Mouse (Mus musculus): ENCODE results near the gene Chrna10. TPM values are rescaled to one million over a fixed set of nuclear protein-coding genes. Genes with fewer than 3 reads are reported as not detected.

Gene Chrna10
- not detected in 2 replicates for polyA plus RNA-seq (2016; fragmentation: Nextera tagmentation; extraction: Ambion mirVana)

GRCm38 (mm10) chr7:102116579-102117331 is at the start of gene Chrna10:
Gene Chrna10, minus strand, starts transcription at chr7:102116828.
- Histone ChIP-seq H3K9me3 (replicated peaks) (no peaks in the 10 kb centered on the region), H3K4me1 (no peaks in the 10 kb centered on the region; the same call in 1 of the 2 replicates), H3K4me3 (no peak within 1 kb of the TSS), H3K27ac (replicated peaks) (no peak within 1 kb of the TSS), H3K36me3 (peaks cover 40% of the 10 kb centered on the region), H3K27me3 (ENCODE audit: low read depth, poor library complexity, severe bottlenecking) (no peaks in the 10 kb centered on the region)
- DNase-seq (ENCODE audit: low spot score): no peak
- WGBS: 44% methylated on average over 7 of the region's 7 CpGs

DNA sequence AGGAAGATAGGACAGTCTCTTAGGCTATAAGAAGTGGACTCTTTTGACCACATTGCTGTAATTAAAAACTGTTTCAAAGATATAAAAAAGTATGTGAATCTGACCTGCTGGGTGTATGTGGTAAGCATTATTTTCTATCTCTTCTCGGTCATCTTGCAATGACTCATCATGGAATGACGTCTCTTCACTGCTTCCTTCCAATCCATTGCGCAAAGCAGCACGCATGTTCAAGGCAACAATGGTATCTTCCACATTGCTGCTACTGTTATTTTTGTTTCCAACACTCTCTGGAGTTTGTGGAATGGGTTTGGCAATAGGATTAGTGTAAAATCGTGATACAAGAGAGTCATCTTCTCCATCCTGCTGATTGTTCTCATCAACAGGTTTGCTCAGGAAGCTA is 37.1 kb upstream of the Chrna10 start:
- no peak for DNase-seq (ENCODE audit: low spot score)
- no peak overlapping the region for H3K27ac ChIP-seq (replicated peaks)
- H3K4me1 ChIP-seq: no peaks in the 10 kb centered on the region
- WGBS: 97% methylated on average over 5 of the region's 5 CpGs
- peaks cover 98% of the 10 kb centered on the region for H3K36me3 ChIP-seq
- no peaks in the 10 kb centered on the region for H3K27me3 ChIP-seq (ENCODE audit: low read depth, poor library complexity, severe bottlenecking)
- H3K9me3 ChIP-seq (replicated peaks): no peaks in the 10 kb centered on the region
- no peak overlapping the region for H3K4me3 ChIP-seq

GRCm38 (mm10) chr7:102137898-102138297 is 21.3 kb upstream of the Chrna10 start:
- 97% methylated on average over 5 of the region's 5 CpGs for WGBS
- no peaks in the 10 kb centered on the region for H3K27me3 ChIP-seq (ENCODE audit: low read depth, poor library complexity, severe bottlenecking)
- no peak overlapping the region for H3K27ac ChIP-seq (replicated peaks)
- no peak for DNase-seq (ENCODE audit: low spot score)
- H3K9me3 ChIP-seq (replicated peaks): no peaks in the 10 kb centered on the region
- no peaks in the 10 kb centered on the region for H3K4me1 ChIP-seq
- H3K36me3 ChIP-seq: peaks cover 98% of the 10 kb centered on the region
- no peak overlapping the region for H3K4me3 ChIP-seq

DNA sequence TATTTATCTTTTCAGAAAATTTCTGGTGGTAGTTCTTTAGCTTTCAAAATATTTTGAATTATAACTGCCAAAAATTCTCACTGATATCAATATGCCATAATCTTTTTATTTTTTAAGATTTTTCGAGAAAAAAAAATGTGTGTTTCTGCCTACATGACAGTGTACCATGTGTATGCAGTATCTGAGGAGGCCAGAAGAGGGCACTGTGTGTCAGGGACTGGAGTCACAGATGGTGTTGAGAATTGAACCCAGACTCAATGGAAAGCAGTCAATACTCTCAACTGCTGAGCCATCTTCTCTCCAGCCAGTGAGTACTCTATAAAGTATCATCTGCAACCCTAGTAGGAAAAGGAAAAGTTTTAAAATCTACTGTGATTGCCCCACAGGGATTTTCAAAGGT is 20.8 kb upstream of the Chrna10 start:
- Histone ChIP-seq H3K36me3 (peaks cover 100% of the 10 kb centered on the region), H3K9me3 (replicated peaks) (no peaks in the 10 kb centered on the region), H3K4me3 (no peak overlapping the region), H3K4me1 (no peaks in the 10 kb centered on the region), H3K27me3 (ENCODE audit: low read depth, poor library complexity, severe bottlenecking) (no peaks in the 10 kb centered on the region), H3K27ac (replicated peaks) (no peak overlapping the region)
- DNase-seq (ENCODE audit: low spot score): peak; percentile 40
- 85% methylated on average over 1 of the region's 1 CpGs for WGBS

GRCm38 (mm10) chr7:102132395-102132794 is 15.8 kb upstream of the Chrna10 start:
- DNase-seq (ENCODE audit: low spot score): no peak
- 97% methylated on average over 4 of the region's 4 CpGs for WGBS

DNA sequence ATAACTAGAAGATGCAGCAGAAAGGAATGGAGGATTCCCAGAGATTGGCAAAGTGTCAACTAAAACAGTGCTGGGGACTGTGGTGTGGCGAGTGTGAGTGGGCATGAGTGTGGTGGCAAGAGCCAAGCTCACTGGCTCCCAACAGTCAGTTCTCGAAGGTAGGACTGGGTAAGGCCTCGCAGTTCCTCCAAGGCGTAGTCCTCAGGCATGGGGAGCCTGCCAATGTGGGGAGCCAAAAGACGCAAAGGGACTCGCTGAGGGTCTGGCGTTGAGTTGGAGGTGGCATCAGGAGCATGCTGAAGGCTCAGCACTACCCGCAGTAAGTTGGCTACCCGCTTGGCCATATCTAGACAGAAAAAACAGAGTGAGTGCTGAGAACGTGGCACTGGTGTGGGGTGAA is 3.7 kb upstream of the Chrna10 start:
- 97% methylated on average over 10 of the region's 10 CpGs for WGBS
- H3K27ac ChIP-seq (replicated peaks): no peak overlapping the region
- H3K9me3 ChIP-seq (replicated peaks): no peaks in the 10 kb centered on the region
- peaks cover 76% of the 10 kb centered on the region for H3K36me3 ChIP-seq
- H3K4me1 ChIP-seq: no peaks in the 10 kb centered on the region; the same call in 1 of the 2 replicates
- no peak overlapping the region for H3K4me3 ChIP-seq
- H3K27me3 ChIP-seq (ENCODE audit: low read depth, poor library complexity, severe bottlenecking): no peaks in the 10 kb centered on the region
- DNase-seq (ENCODE audit: low spot score): no peak

More at GRCm38 (mm10) chr7:102132395-102132794, 15.8 kb upstream of the Chrna10 start:
- Histone ChIP-seq H3K9me3 (replicated peaks) (no peaks in the 10 kb centered on the region), H3K4me3 (no peak overlapping the region), H3K36me3 (peaks cover 100% of the 10 kb centered on the region), H3K4me1 (no peaks in the 10 kb centered on the region), H3K27me3 (ENCODE audit: low read depth, poor library complexity, severe bottlenecking) (no peaks in the 10 kb centered on the region), H3K27ac (replicated peaks) (no peak overlapping the region)

DNA sequence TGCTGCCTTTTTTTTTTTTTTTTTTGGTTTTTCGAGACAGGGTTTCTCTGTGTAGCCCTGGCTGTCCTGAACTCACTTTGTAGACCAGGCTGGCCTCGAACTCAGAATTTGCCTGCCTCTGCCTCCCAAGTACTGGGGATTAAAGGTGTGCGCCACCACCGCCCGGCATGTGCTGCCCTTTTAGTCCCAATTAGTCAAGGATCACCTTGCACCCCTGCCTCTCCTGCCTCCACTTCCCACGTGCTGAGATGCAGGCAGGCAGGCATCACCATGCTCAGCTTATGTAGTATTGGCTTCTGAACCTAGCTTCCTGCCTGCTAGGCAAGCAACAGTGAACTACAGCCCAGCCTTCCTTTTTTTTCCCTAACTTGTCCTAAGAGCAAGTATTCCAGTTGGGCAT is 754 bp upstream of the Chrna10 start:
- H3K4me1 ChIP-seq: no peaks in the 10 kb centered on the region; the same call in 1 of the 2 replicates
- H3K9me3 ChIP-seq (replicated peaks): no peaks in the 10 kb centered on the region
- DNase-seq (ENCODE audit: low spot score): no peak
- no peak overlapping the region for H3K27ac ChIP-seq (replicated peaks)
- 77% methylated on average over 6 of the region's 6 CpGs for WGBS
- H3K36me3 ChIP-seq: peaks cover 46% of the 10 kb centered on the region
- H3K4me3 ChIP-seq: no peak overlapping the region
- H3K27me3 ChIP-seq (ENCODE audit: low read depth, poor library complexity, severe bottlenecking): no peaks in the 10 kb centered on the region

DNA sequence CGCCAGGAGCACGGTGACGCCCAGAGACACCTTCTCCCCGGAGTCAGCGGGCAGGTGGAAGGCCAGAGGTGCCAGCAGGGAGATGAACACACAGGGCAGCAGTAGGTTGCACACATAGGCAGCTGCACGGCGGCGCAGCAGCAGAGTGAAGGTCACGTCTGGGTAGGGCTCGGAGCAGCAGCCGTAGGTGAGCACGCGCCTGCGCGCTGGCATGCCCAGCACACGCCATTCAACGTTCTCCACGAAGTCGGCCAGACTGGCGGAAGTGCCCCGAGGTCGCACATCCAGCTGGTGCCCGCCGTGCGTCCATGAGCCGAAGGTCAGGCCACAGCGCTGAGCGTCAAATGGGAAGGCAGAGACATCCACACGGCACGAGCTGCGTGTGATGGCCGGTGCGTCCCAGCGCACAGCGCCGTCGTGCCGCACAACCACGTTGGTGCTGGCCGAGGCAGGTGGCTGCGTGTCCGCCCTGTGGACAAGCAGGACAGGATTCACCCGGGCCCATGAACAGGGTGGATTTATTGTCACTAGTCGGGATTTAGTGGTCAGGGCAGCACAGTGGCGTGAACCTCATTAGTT is 3.4 kb downstream of the Chrna10 start:
- H3K4me3 ChIP-seq: no peak overlapping the region
- H3K4me1 ChIP-seq: no peaks in the 10 kb centered on the region; the same call in 1 of the 2 replicates
- H3K36me3 ChIP-seq: peaks cover 5% of the 10 kb centered on the region
- WGBS: 87% methylated on average over 45 of the region's 45 CpGs
- no peak overlapping the region for H3K27ac ChIP-seq (replicated peaks)
- H3K9me3 ChIP-seq (replicated peaks): no peaks in the 10 kb centered on the region
- DNase-seq (ENCODE audit: low spot score): no peak
- no peaks in the 10 kb centered on the region for H3K27me3 ChIP-seq (ENCODE audit: low read depth, poor library complexity, severe bottlenecking)

DNA sequence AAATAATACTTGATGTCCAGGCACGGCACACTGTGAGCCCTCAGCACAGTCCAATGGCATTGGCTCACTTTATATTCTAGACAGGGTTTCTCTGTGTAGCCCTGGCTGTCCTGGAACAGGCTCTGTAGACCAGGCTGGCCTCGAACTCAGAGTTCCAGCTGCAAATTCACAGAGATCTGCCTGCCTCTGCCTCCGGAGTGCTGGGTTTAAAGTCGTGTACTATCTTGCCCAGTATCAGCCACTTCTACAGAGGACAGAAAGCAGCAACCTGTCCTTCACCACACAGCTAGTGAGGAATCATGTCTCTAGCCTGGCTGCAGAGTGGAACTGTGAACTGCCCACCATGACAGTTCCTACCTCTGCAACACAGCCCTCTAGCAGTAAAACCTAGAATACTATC is 6.9 kb downstream of the Chrna10 start:
- no peak overlapping the region for H3K27ac ChIP-seq (replicated peaks)
- 82% methylated on average over 4 of the region's 4 CpGs for WGBS
- H3K4me1 ChIP-seq: peaks cover 9% of the 10 kb centered on the region
- no peak overlapping the region for H3K4me3 ChIP-seq
- no peaks in the 10 kb centered on the region for H3K36me3 ChIP-seq
- 0 out of 2 replicates have a peak, but pooled peaks cover 11% of the 10 kb centered on the region for H3K27me3 ChIP-seq (ENCODE audit: low read depth, poor library complexity, severe bottlenecking)
- H3K9me3 ChIP-seq (replicated peaks): no peaks in the 10 kb centered on the region
- no peak for DNase-seq (ENCODE audit: low spot score)

DNA sequence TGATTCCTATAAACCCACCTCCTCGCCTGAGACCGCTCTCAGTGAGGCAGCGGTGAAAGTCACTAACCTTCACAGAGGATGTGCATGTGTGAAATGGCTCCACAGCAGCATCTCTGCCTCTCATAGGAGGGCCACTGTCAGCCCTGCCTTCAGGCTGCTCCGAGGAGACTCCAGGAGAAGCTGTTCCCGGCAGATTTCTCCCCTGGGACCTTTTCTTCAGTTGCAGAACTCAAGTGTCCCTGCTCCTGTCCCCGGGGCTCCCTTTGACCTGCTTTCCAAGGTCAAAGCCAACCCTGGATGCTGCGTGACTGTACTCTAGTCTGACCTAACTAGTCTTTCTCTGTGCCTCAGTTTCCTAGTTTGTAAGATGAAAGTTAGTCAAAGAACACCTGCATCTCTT is 7.5 kb downstream of the Chrna10 start, which contains the start of gene Art5:
TSS of gene Art5 (minus strand) at position 319 of the 400 bp plus-strand sequence.
- H3K9me3 ChIP-seq (replicated peaks): no peaks in the 10 kb centered on the region

DNA sequence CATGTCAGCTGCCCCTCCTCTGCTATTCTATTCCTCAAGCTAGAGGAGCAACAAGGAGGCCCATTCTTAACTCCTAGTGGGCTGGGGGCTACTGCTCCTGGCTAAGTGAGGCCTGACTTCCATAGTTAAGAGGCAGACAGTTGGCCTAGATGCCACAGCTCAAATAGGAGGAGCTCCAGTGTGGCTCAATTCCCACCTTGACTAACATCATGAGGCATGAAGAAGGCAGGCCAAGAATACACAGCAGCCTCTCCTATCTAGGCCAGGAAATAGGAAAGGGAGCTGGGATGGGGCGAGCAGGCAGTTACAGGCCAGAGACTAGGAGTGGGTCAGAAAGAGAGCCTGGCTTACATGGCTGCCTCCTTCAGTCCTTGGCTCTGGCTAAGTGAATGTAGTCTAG is 8.4 kb downstream of the Chrna10 start:
- Histone ChIP-seq H3K27ac (replicated peaks) (no peak overlapping the region), H3K27me3 (ENCODE audit: low read depth, poor library complexity, severe bottlenecking) (0 out of 2 replicates have a peak, but pooled peaks cover 11% of the 10 kb centered on the region), H3K9me3 (replicated peaks) (no peaks in the 10 kb centered on the region), H3K4me3 (no peak overlapping the region), H3K36me3 (no peaks in the 10 kb centered on the region), H3K4me1 (peaks cover 9% of the 10 kb centered on the region)
- no peak for DNase-seq (ENCODE audit: low spot score)
- 84% methylated on average over 1 of the region's 1 CpGs for WGBS

More for the DNA sequence above, 7.5 kb downstream of the Chrna10 start, which contains the start of gene Art5:
- 84% methylated on average over 7 of the region's 7 CpGs for WGBS
- H3K4me1 ChIP-seq: peaks cover 9% of the 10 kb centered on the region
- no peaks in the 10 kb centered on the region for H3K36me3 ChIP-seq
- H3K4me3 ChIP-seq: no peak within 1 kb of the TSS
- no peak within 1 kb of the TSS for H3K27ac ChIP-seq (replicated peaks)
- H3K27me3 ChIP-seq (ENCODE audit: low read depth, poor library complexity, severe bottlenecking): 0 out of 2 replicates have a peak, but pooled peaks cover 11% of the 10 kb centered on the region
- no peak for DNase-seq (ENCODE audit: low spot score)

GRCm38 (mm10) chr7:102106700-102107141 is 9.9 kb downstream of the Chrna10 start:
- peak; percentile 43 for DNase-seq (ENCODE audit: low spot score)
- H3K9me3 ChIP-seq (replicated peaks): no peaks in the 10 kb centered on the region
- H3K36me3 ChIP-seq: no peaks in the 10 kb centered on the region
- H3K27ac ChIP-seq (replicated peaks): peak overlapping the region; percentile 72
- peak overlapping the region; percentile 43 for H3K4me3 ChIP-seq
- H3K4me1 ChIP-seq: peaks cover 22% of the 10 kb centered on the region
- 19% methylated on average over 23 of the region's 23 CpGs for WGBS
- 0 out of 2 replicates have a peak, but pooled peaks cover 16% of the 10 kb centered on the region for H3K27me3 ChIP-seq (ENCODE audit: low read depth, poor library complexity, severe bottlenecking)

DNA sequence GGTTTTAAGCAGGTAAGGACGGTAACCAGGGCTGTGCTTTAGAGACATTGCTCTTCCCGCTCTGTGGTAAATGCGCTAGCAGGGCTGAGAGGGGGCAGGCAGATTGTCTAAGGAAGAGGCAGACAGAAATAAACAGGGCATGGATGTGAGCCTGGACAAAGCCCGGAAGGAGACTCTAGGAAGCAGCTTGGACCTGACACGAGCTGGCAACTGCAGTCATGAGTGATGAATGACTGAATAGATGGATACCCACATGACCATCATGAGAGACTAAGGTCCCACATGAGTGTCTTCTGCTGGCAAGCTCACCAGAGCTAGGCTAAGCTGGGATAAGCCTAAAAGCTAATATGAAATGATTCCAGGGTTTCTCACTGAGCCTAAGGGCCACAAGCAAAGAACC is 12.5 kb downstream of the Chrna10 start:
- DNase-seq (ENCODE audit: low spot score): no peak

More for the DNA sequence above, 12.5 kb downstream of the Chrna10 start:
- Histone ChIP-seq H3K9me3 (replicated peaks) (no peaks in the 10 kb centered on the region), H3K36me3 (no peaks in the 10 kb centered on the region), H3K4me1 (peaks cover 47% of the 10 kb centered on the region), H3K27ac (replicated peaks) (no peak overlapping the region), H3K27me3 (ENCODE audit: low read depth, poor library complexity, severe bottlenecking) (peaks cover 22% of the 10 kb centered on the region), H3K4me3 (no peak overlapping the region)
- 77% methylated on average over 5 of the region's 5 CpGs for WGBS

Measured in midbrain, embryonic 10.5 days (tissue).